Mouse (Mus musculus): ENCODE measurements at regions not wholly inside any gene's neighbourhood (a gene's known extent, or its start where the extent isn't known, plus 50 kb on each side); places are given as distances from the start of the nearest gene placed in this dataset.

GRCm38 (mm10) chr2:46149848-46150247 is 1032.7 kb upstream of the Zeb2 start:
- no peak for DNase-seq

- DNase-seq: no peak
Measured at GRCm38 (mm10) chr2:46119871-46120270, 1002.7 kb upstream of the Zeb2 start.

- DNase-seq: no peak
Measured at GRCm38 (mm10) chr2:46106991-46107390, 989.8 kb upstream of the Zeb2 start.

- no peak for DNase-seq
Measured at GRCm38 (mm10) chr2:46065034-46065802, 948.0 kb upstream of the Zeb2 start.

GRCm38 (mm10) chr2:46055729-46056128 is 938.5 kb upstream of the Zeb2 start:
- DNase-seq: no peak

- DNase-seq: no peak
Measured at GRCm38 (mm10) chr2:46054902-46055301, 937.7 kb upstream of the Zeb2 start.

- DNase-seq: no peak
Measured at GRCm38 (mm10) chr2:46021854-46022253, 904.7 kb upstream of the Zeb2 start.

- no peak for DNase-seq
Measured at GRCm38 (mm10) chr2:46013771-46014269, 896.6 kb upstream of the Zeb2 start.

GRCm38 (mm10) chr2:46012716-46013115 is 895.5 kb upstream of the Zeb2 start:
- DNase-seq: no peak

GRCm38 (mm10) chr2:45975157-45975556 is 858.0 kb upstream of the Zeb2 start:
- no peak for DNase-seq

- DNase-seq: no peak
Measured at GRCm38 (mm10) chr2:45968635-45969034, 851.4 kb upstream of the Zeb2 start.

- DNase-seq: no peak
Measured at GRCm38 (mm10) chr2:45956792-45957330, 839.7 kb upstream of the Zeb2 start.

- no peak for DNase-seq
Measured at GRCm38 (mm10) chr2:45948758-45949157, 831.6 kb upstream of the Zeb2 start.

GRCm38 (mm10) chr2:45925791-45926480 is 808.7 kb upstream of the Zeb2 start:
- no peak for DNase-seq

- no peak for DNase-seq
Measured at GRCm38 (mm10) chr2:45908871-45909270, 791.7 kb upstream of the Zeb2 start.

- DNase-seq: no peak
Measured at GRCm38 (mm10) chr2:45904623-45905235, 787.5 kb upstream of the Zeb2 start.

- DNase-seq: no peak
Measured at GRCm38 (mm10) chr2:45904090-45904489, 786.9 kb upstream of the Zeb2 start.

GRCm38 (mm10) chr2:45903350-45903749 is 786.2 kb upstream of the Zeb2 start:
- DNase-seq: no peak

- no peak for DNase-seq
Measured at GRCm38 (mm10) chr2:45901892-45902291, 784.7 kb upstream of the Zeb2 start.

GRCm38 (mm10) chr2:45884680-45885079 is 767.5 kb upstream of the Zeb2 start:
- DNase-seq: no peak

- DNase-seq: no peak
Measured at GRCm38 (mm10) chr2:45878656-45879055, 761.5 kb upstream of the Zeb2 start.

GRCm38 (mm10) chr2:45859901-45860331 is 742.7 kb upstream of the Zeb2 start:
- DNase-seq: no peak

- no peak for DNase-seq
Measured at GRCm38 (mm10) chr2:45859445-45859844, 742.2 kb upstream of the Zeb2 start.
